Mouse (Mus musculus): ENCODE results near the gene Utrn.
"Not testable (repeated sequence)": the region's sequence is repeated elsewhere in the genome, so short reads cannot be mapped to it uniquely, and the experiment has no call there.

The Utrn gene

GRCm38 (mm10) chr10:12684018-12684417 lies 185.1 kb downstream of the Utrn start:
- DNase-seq (ENCODE audit: low spot score), result no peak

DNA sequence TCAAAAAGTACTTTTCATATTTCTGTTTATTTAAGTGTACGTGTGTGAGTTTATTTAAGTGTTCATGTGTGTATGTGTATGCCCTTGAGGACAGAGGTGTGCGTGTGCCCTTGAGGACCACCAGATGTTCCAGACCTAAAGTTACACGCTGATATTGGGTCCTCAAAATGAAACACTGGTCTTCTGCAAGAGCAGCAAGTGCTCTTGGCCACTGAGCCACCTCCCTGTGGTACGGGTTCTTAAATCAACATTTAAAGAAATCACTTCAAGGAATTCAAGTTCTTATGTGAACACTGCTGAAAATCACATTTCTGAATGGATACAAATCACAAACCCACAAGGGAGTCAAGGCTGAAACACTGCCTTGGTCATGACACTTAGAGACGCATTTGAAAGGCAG lies 195.9 kb downstream of the Utrn start:
- DNase-seq (ENCODE audit: low spot score), result no peak

- DNase-seq (ENCODE audit: low spot score), result no peak
Measured at GRCm38 (mm10) chr10:12671608-12672007, 197.6 kb downstream of the Utrn start.

GRCm38 (mm10) chr10:12662035-12662434 lies 207.1 kb downstream of the Utrn start:
- DNase-seq (ENCODE audit: low spot score), result no peak

- no peak for DNase-seq (ENCODE audit: low spot score)
Measured at GRCm38 (mm10) chr10:12658023-12658744, 211.0 kb downstream of the Utrn start.

DNA sequence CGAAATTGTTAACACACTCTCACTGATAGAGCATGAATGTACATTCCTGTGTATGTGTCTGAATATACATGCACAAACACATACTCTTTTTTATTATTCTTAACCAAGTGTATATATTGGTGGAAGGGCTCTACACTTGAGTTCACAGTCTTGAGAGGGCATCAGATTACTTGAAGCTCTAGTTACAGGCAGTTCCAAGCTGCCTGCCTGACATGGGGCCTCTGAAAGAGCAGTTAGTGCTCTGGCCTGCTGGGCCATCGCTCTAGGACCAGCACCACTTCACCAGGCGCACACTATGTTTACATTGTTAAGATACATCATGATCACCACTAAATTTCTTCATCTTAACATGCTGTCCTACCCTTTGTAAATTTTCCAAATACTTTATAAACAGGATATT lies 216.2 kb downstream of the Utrn start:
- no peak for DNase-seq (ENCODE audit: low spot score)

- DNase-seq (ENCODE audit: low spot score), result no peak
Measured at GRCm38 (mm10) chr10:12646119-12646518, 223.0 kb downstream of the Utrn start.

- DNase-seq (ENCODE audit: low spot score), result no peak
Measured at GRCm38 (mm10) chr10:12643336-12643735, 225.8 kb downstream of the Utrn start.

GRCm38 (mm10) chr10:12639638-12640037 lies 229.5 kb downstream of the Utrn start:
- no peak for DNase-seq (ENCODE audit: low spot score)

GRCm38 (mm10) chr10:12633965-12634364 lies 235.2 kb downstream of the Utrn start:
- DNase-seq (ENCODE audit: low spot score), result no peak

GRCm38 (mm10) chr10:12630933-12631332 lies 238.2 kb downstream of the Utrn start:
- no peak for DNase-seq (ENCODE audit: low spot score)

- no peak for DNase-seq (ENCODE audit: low spot score)
Measured at GRCm38 (mm10) chr10:12618397-12618796, 250.8 kb downstream of the Utrn start.

DNA sequence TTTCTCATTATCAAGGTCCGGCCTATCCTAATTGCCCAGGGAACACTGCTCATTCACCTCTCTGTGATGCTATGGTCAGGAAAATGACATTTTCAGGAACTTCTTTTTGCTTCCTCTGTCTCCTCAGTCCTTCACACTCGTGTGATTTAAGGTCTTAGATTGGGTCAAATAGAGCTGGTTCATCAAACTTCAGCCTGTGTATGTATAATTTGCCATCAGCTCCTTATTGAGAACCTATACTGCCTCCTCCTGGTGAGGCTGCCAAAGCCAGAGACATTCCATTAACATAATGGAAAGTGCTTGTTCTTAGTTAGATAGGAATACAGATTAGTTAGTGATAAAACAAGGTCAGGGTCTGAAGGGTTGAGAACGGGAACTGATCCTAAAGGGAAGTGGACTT lies 253.4 kb downstream of the Utrn start:
- DNase-seq (ENCODE audit: low spot score), result peak; percentile 55

DNA sequence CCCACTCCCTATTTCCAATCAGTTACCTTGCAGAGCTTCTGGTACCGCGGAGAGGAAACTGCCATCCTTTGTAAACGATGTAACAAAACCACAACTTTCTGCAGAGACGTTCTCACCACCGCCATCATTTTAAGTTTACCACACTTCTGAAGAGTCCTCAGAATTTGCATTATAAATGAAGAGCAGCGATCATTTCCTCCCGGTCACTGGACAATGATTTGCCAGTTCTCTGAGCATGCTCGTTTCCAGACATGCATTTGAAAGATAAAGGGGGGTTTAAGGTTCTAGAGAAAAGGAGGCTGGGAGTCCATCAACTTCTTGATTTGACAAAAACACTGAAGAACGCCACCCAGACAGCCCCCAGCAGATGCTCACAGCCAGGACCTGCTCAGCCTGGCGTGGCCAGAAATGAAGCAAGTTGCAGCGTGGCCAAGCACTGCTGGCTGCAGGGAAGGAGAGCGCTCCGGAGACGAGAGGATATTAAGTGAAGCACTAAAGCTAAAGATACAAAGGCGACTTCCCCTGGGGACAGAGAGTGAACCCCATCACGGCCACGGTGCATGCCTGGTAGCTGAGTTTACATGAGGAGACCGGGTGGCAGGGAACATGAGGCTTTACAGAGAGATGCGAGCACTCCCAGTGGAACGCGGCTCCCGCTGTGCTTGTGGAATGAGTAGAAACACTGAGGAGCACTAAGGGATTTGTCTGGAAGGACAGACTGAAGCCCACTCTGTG lies 254.5 kb downstream of the Utrn start:
- peak; percentile 70 for DNase-seq (ENCODE audit: low spot score)

DNA sequence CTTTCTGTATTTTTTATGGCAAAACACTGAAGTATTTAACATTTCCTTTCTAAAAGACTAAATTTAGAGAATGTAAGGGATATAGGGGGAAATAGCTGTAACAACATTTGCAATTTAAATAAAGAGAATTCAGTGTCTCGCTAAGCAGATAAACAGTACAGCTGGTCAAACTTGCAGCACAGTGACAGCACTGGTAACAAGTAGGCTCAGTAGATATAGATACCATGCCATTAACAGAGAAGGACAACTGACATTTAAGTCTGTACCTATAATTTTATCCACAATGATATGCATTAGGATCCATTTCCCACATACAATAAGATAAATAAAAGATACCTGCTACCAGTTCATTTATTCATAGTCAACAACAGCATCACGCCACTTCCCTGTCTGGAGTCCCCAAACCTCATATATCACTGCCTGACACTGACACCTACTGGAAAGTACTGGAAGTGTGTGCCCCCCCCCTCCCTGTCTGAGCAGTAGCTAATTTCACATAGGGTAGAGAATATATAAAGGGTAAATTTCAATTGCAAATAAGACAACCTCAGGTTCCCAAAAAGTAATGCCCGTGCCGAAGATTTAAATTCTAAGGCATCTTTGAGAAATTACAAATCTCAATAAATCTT lies 256.8 kb downstream of the Utrn start:
- peak; percentile 72 for DNase-seq (ENCODE audit: low spot score)

DNA sequence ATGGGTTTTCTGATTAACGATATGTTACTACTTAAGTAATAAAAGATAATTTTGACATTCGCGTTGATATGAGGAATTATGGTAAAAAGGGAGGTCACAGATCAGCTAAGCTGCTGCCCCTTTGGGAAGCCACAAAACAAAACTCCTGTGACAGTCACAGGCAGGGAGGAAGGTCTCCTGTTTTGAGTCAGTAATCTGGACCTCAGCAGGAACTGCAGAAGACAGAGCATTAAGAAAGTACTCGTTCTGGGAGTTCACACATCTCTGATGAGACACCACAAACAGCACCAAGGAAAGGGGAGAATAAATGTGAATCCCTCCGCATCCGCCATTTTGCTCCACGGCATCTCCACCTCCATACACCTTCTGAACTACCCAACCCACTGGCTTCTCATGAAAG lies 259.3 kb downstream of the Utrn start:
- DNase-seq (ENCODE audit: low spot score), result no peak

GRCm38 (mm10) chr10:12608634-12609033 lies 260.5 kb downstream of the Utrn start:
- no peak for DNase-seq (ENCODE audit: low spot score)

GRCm38 (mm10) chr10:12607180-12607579 lies 262.0 kb downstream of the Utrn start:
- not testable (repeated sequence) for DNase-seq (ENCODE audit: low spot score)

DNA sequence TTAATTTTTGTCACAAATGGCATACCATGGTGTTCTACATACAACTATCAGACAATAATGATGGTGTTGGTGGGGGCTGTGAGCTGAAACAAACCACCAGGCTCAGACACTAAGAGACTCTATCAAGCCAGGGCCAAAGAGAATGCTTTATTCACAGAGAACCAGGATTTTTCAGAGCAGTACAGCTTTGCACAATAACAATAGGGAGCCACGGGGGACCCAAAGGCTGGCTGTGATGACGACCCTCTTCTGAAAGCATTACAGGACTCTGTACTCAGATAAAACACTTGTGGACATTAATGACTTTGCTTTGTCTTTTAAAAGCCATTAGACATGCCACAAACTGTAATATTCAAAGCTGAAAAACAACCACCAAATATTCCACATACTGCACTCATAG lies 273.8 kb downstream of the Utrn start:
- no peak for DNase-seq (ENCODE audit: low spot score)

DNA sequence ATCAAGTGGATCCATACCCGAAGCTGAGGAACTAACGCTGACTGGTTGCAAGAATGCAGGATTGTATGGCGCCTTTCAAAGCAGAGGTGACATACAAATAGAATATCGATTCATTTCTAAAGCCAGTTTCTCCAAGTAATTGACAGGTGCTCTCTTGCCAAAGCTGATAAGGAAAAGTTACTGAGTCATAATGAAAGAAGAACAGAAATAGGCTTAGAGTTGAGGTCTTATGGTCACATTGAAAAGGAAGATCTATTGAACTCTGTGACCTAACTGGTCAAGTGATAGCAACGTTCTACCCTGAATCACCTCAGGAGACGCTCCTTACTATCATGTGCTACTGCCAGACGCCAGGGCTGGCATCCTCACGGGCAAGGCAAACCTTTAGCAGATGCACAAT lies 274.2 kb downstream of the Utrn start:
- no peak for DNase-seq (ENCODE audit: low spot score)

DNA sequence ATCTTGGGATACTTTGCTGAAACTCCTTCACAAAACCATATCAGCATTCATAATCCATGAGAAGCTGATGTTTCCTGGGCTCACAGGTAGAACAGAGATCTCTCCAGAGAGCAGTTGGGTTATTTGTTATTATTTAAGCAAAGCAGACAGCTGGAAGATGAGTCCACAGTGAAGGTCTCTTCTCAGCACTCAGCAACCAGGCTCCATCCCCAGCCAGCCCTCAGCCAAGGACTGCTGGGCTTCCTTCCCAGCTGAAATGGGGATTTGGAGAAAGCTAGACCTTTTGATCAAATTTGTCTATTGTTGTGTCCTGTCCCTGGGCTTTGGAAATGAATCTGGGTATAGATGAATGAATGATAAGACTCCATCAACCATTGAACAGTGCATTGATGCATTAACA lies 276.1 kb downstream of the Utrn start:
- DNase-seq (ENCODE audit: low spot score), result no peak

GRCm38 (mm10) chr10:12591946-12592345 lies 277.2 kb downstream of the Utrn start:
- DNase-seq (ENCODE audit: low spot score), result peak; percentile 59

- DNase-seq (ENCODE audit: low spot score), result no peak
Measured at GRCm38 (mm10) chr10:12588051-12588450, 281.1 kb downstream of the Utrn start.
